Mouse (Mus musculus): ENCODE measurements around the gene H60c.

- TF ChIP-seq CTCF (IDR thresholded peaks at IDR 0.05; ENCODE audit: low read depth, low read length) = no peak
- TF ChIP-seq POLR2A (IDR thresholded peaks at IDR 0.05; ENCODE audit: insufficient read depth, low read length) = no peak
- TF ChIP-seq EP300 (IDR thresholded peaks at IDR 0.05; ENCODE audit: insufficient read depth, low read depth, low read length) = no peak
Measured at GRCm38 (mm10) chr10:3308821-3309206, 41.2 kb upstream of the H60c start.
